Mouse (Mus musculus) hindbrain, embryonic 15.5 days (tissue): ENCODE data around the gene Smco4. TPM values are rescaled to one million over a fixed set of nuclear protein-coding genes. Genes with fewer than 3 reads are reported as not detected.
"Not testable (repeated sequence)": the region's sequence is repeated elsewhere in the genome, so short reads cannot be mapped to it uniquely, and the experiment has no call there.

ENCODE experiments used
- ATAC-seq: fragments of 200-750 bp; cut with Nextera tagmentation; 2 replicates; pipeline ENCODE4 v1.8.0; 2017; ENCODE audit warnings: low read depth, moderate number of reproducible peaks, moderate TSS enrichment; ENCODE audit not compliant: low FRiP score
- H3K27ac ChIP-seq: fragments of 300-500 bp; sonication (generic); replicated peaks from 2 replicates; pipeline ENCODE4 v1.5.1; 2015; ENCODE audit warnings: mild to moderate bottlenecking, inconsistent platforms
- H3K27me3 ChIP-seq: fragments of 300-500 bp; sonication (generic); 2 replicates; pipeline ENCODE4 v1.6.1; 2015; ENCODE audit warnings: control low read depth, inconsistent platforms
- H3K36me3 ChIP-seq: fragments of 300-500 bp; sonication (generic); 2 replicates; pipeline ENCODE4 v1.6.1; 2015; ENCODE audit warnings: control low read depth, inconsistent platforms
- H3K4me1 ChIP-seq: fragments of 300-500 bp; sonication (generic); replicated peaks from 2 replicates; pipeline ENCODE4 v1.6.1; 2015; ENCODE audit warnings: control low read depth, inconsistent platforms
- H3K4me2 ChIP-seq: fragments of 300-500 bp; sonication (generic); 2 replicates; pipeline ENCODE4 v1.6.1; 2015; ENCODE audit warnings: moderate library complexity, mild to moderate bottlenecking, inconsistent platforms
- H3K4me3 ChIP-seq: fragments of 300-500 bp; sonication (generic); 2 replicates; pipeline ENCODE4 v1.5.1; 2015; ENCODE audit warnings: mild to moderate bottlenecking, inconsistent platforms
- H3K9ac ChIP-seq: fragments of 300-500 bp; sonication (generic); 2 replicates; pipeline ENCODE4 v1.6.1; 2015; ENCODE audit warnings: inconsistent platforms
- H3K9me3 ChIP-seq: fragments of 300-500 bp; sonication (generic); 2 replicates; pipeline ENCODE4 v1.6.1; 2016; ENCODE audit warnings: control low read depth, inconsistent platforms
- WGBS: fragments of 180-500 bp; shearing (Covaris S2); methylation state at CpG from one replicate; pipeline ENCODE4 v1.1.7; 2015; 5-methylcytosine and 5-hydroxymethylcytosine counted together
- polyA plus RNA-seq: library from polyadenylated mRNA; unstranded; fragments of >200 nt; fragmentation: Nextera tagmentation; extraction: Ambion mirVana; gene quantifications from 2 replicates; pipeline ENCODE4 v1.2.1, GENCODE M21; 2015

Smco4 gene
- polyA plus RNA-seq, 1 experiment from 2014 or later, result 1.0 TPM

- H3K27me3 ChIP-seq, H3K36me3 ChIP-seq, H3K27ac ChIP-seq, H3K4me2 ChIP-seq, H3K9ac ChIP-seq, H3K4me3 ChIP-seq, H3K9me3 ChIP-seq, ATAC-seq: not testable (repeated sequence)
- 90% methylated on average over 2 of the region's 2 CpGs for WGBS
- peaks cover 18% of the 10 kb centered on the region for H3K4me1 ChIP-seq
Observed at GRCm38 (mm10) chr9:15495281-15495680, 2.0 kb downstream of the Smco4 start.

- H3K9ac ChIP-seq, result no peak overlapping the region
- no peak overlapping the region for H3K4me2 ChIP-seq
- ATAC-seq, result no peak
- 36% methylated on average over 8 of the region's 8 CpGs for WGBS
- peaks cover 18% of the 10 kb centered on the region for H3K4me1 ChIP-seq
- no peaks in the 10 kb centered on the region for H3K9me3 ChIP-seq
- H3K36me3 ChIP-seq, result no peaks in the 10 kb centered on the region
- no peaks in the 10 kb centered on the region for H3K27me3 ChIP-seq
- H3K27ac ChIP-seq, result no peak overlapping the region
- H3K4me3 ChIP-seq, result no peak overlapping the region
Observed at GRCm38 (mm10) chr9:15495921-15496577, 2.8 kb downstream of the Smco4 start.

GRCm38 (mm10) chr9:15500025-15500424 lies 6.8 kb downstream of the Smco4 start:
- no peak overlapping the region for H3K9ac ChIP-seq
- H3K4me2 ChIP-seq, result no peak overlapping the region
- WGBS, result 86% methylated on average over 5 of the region's 5 CpGs
- H3K27me3 ChIP-seq, result no peaks in the 10 kb centered on the region
- no peak for ATAC-seq
- no peak overlapping the region for H3K4me3 ChIP-seq
- H3K27ac ChIP-seq, result no peak overlapping the region
- H3K9me3 ChIP-seq, result no peaks in the 10 kb centered on the region
- peaks cover 11% of the 10 kb centered on the region for H3K4me1 ChIP-seq
- H3K36me3 ChIP-seq, result no peaks in the 10 kb centered on the region

GRCm38 (mm10) chr9:15501319-15502256 lies 8.4 kb downstream of the Smco4 start:
- Histone ChIP-seq H3K36me3 (no peaks in the 10 kb centered on the region), H3K27ac (no peak overlapping the region), H3K4me2 (no peak overlapping the region), H3K4me1 (peaks cover 6% of the 10 kb centered on the region; the same call in 1 of the 2 replicates), H3K4me3 (no peak overlapping the region), H3K9ac (no peak overlapping the region), H3K27me3 (no peaks in the 10 kb centered on the region), H3K9me3 (no peaks in the 10 kb centered on the region)
- 78% methylated on average over 19 of the region's 19 CpGs for WGBS
- 0 out of 2 replicates have a peak, but pooled peaks have one; percentile 2 for ATAC-seq

- Histone ChIP-seq H3K4me3 (no peak overlapping the region), H3K4me1 (peaks cover 6% of the 10 kb centered on the region; the same call in 1 of the 2 replicates), H3K9ac (no peak overlapping the region), H3K27ac (no peak overlapping the region), H3K4me2 (no peak overlapping the region), H3K9me3 (no peaks in the 10 kb centered on the region), H3K27me3 (no peaks in the 10 kb centered on the region), H3K36me3 (no peaks in the 10 kb centered on the region)
- 43% methylated on average over 7 of the region's 7 CpGs for whole genome bisulfite sequencing
- ATAC-seq, result no peak; the same call in 1 of the 2 replicates
Observed at GRCm38 (mm10) chr9:15502476-15502875, 9.2 kb downstream of the Smco4 start.

- H3K27me3 ChIP-seq, result no peaks in the 10 kb centered on the region
- no peaks in the 10 kb centered on the region for H3K9me3 ChIP-seq
- H3K4me3 ChIP-seq, result no peak overlapping the region
- WGBS, result 77% methylated on average over 10 of the region's 10 CpGs
- no peak for ATAC-seq
- peaks cover 10% of the 10 kb centered on the region; the same call in 1 of the 2 replicates for H3K4me1 ChIP-seq
- no peak overlapping the region for H3K4me2 ChIP-seq
- no peak overlapping the region for H3K9ac ChIP-seq
- H3K36me3 ChIP-seq, result no peaks in the 10 kb centered on the region
- H3K27ac ChIP-seq, result no peak overlapping the region
Observed at GRCm38 (mm10) chr9:15503307-15503706, 10.1 kb downstream of the Smco4 start.

- Histone ChIP-seq H3K9ac (no peak overlapping the region), H3K36me3 (no peaks in the 10 kb centered on the region), H3K27me3 (no peaks in the 10 kb centered on the region), H3K27ac (no peak overlapping the region), H3K4me2 (no peak overlapping the region), H3K4me1 (peaks cover 10% of the 10 kb centered on the region; the same call in 1 of the 2 replicates), H3K4me3 (no peak overlapping the region), H3K9me3 (no peaks in the 10 kb centered on the region)
- no peak for ATAC-seq
- WGBS, result 72% methylated on average over 6 of the region's 6 CpGs
Observed at GRCm38 (mm10) chr9:15503827-15504226, 10.6 kb downstream of the Smco4 start.

- WGBS, result 82% methylated on average over 1 of the region's 1 CpGs
- Histone ChIP-seq H3K9ac (no peak overlapping the region), H3K36me3 (no peaks in the 10 kb centered on the region), H3K27ac (no peak overlapping the region), H3K4me3 (no peak overlapping the region), H3K4me2 (no peak overlapping the region), H3K4me1 (peaks cover 20% of the 10 kb centered on the region), H3K9me3 (no peaks in the 10 kb centered on the region), H3K27me3 (no peaks in the 10 kb centered on the region)
- no peak for ATAC-seq
Observed at GRCm38 (mm10) chr9:15505288-15505687, 12.1 kb downstream of the Smco4 start.

GRCm38 (mm10) chr9:15506863-15507262 lies 13.6 kb downstream of the Smco4 start:
- peaks cover 30% of the 10 kb centered on the region for H3K4me1 ChIP-seq
- 76% methylated on average over 3 of the region's 3 CpGs for WGBS

GRCm38 (mm10) chr9:15507431-15507875 lies 14.2 kb downstream of the Smco4 start:
- no peak overlapping the region for H3K4me3 ChIP-seq
- no peaks in the 10 kb centered on the region for H3K9me3 ChIP-seq
- no peaks in the 10 kb centered on the region for H3K36me3 ChIP-seq
- H3K4me1 ChIP-seq, result peaks cover 36% of the 10 kb centered on the region
- H3K4me2 ChIP-seq, result no peak overlapping the region
- 81% methylated on average over 4 of the region's 4 CpGs for WGBS
- H3K27me3 ChIP-seq, result no peaks in the 10 kb centered on the region
- no peak for ATAC-seq
- H3K9ac ChIP-seq, result no peak overlapping the region
- H3K27ac ChIP-seq, result no peak overlapping the region; the same call in 1 of the 2 replicates

More at GRCm38 (mm10) chr9:15506863-15507262, 13.6 kb downstream of the Smco4 start:
- H3K9ac ChIP-seq, result no peak overlapping the region
- no peaks in the 10 kb centered on the region for H3K27me3 ChIP-seq
- no peak overlapping the region for H3K4me2 ChIP-seq
- no peak overlapping the region for H3K27ac ChIP-seq
- no peaks in the 10 kb centered on the region for H3K36me3 ChIP-seq
- no peak overlapping the region for H3K4me3 ChIP-seq
- no peak for ATAC-seq
- no peaks in the 10 kb centered on the region for H3K9me3 ChIP-seq

- H3K4me3 ChIP-seq, result no peak overlapping the region
- H3K4me1 ChIP-seq, result peaks cover 35% of the 10 kb centered on the region
- no peak overlapping the region for H3K9ac ChIP-seq
- WGBS, result 85% methylated on average over 3 of the region's 3 CpGs
- no peak for ATAC-seq
- no peaks in the 10 kb centered on the region for H3K27me3 ChIP-seq
- no peaks in the 10 kb centered on the region for H3K36me3 ChIP-seq
- no peak overlapping the region for H3K27ac ChIP-seq
- no peak overlapping the region for H3K4me2 ChIP-seq
- H3K9me3 ChIP-seq, result no peaks in the 10 kb centered on the region
Observed at GRCm38 (mm10) chr9:15509363-15509762, 16.1 kb downstream of the Smco4 start.
